Mouse (Mus musculus) heart, embryonic 10.5 days (tissue): Measurements from ENCODE around the gene Ndufs3. TPM values are rescaled to one million over a fixed set of nuclear protein-coding genes. Genes with fewer than 3 reads are reported as not detected.
A peak's percentile ranks its signal among the peaks of the same experiment; 100 is the strongest.

ENCODE experiments used
- DNase-seq: peaks from one replicate; pipeline ENCODE4 v3.0.0-alpha.2; 2017; ENCODE audit warnings: low spot score
- H3K27ac ChIP-seq: fragments of 300-500 bp; sonication (generic); 2 replicates; pipeline ENCODE4 v1.5.1; 2016; ENCODE audit warnings: mild to moderate bottlenecking
- H3K27me3 ChIP-seq: fragments of 300-500 bp; sonication (generic); 2 replicates; pipeline ENCODE4 v1.6.1; 2016; ENCODE audit warnings: mild to moderate bottlenecking; ENCODE audit not compliant: poor library complexity, insufficient read depth, severe bottlenecking
- H3K36me3 ChIP-seq: fragments of 300-500 bp; sonication (generic); 2 replicates; pipeline ENCODE4 v1.6.1; 2016; ENCODE audit warnings: mild to moderate bottlenecking, moderate library complexity
- H3K4me1 ChIP-seq: fragments of 300-500 bp; sonication (generic); 2 replicates; pipeline ENCODE4 v1.6.1; 2016; ENCODE audit warnings: mild to moderate bottlenecking
- H3K4me3 ChIP-seq: fragments of 300-500 bp; sonication (generic); 2 replicates; pipeline ENCODE4 v1.5.1; 2016; ENCODE audit warnings: mild to moderate bottlenecking, moderate library complexity
- H3K9me3 ChIP-seq: fragments of 300-500 bp; sonication (generic); 2 replicates; pipeline ENCODE4 v1.6.1; 2016; ENCODE audit warnings: mild to moderate bottlenecking, moderate library complexity
- WGBS: fragments of 180-500 bp; shearing (Covaris S2); methylation state at CpG from one replicate; pipeline ENCODE4 v1.1.7; 2016; 5-methylcytosine and 5-hydroxymethylcytosine counted together
- polyA plus RNA-seq: library from polyadenylated mRNA; unstranded; fragments of >200 nt; fragmentation: Nextera tagmentation; extraction: Ambion mirVana; gene quantifications from 2 replicates; pipeline ENCODE4 v1.2.1, GENCODE M21; 2016

The Ndufs3 gene
- polyA plus RNA-seq, 1 experiment from 2014 or later: 276 TPM

GRCm38 (mm10) chr2:90870136-90870601 lies 34.5 kb downstream of the Ndufs3 start:
- WGBS: 4% methylated on average over 4 of the region's 4 CpGs
- peak; percentile 95 for DNase-seq
- H3K4me1 ChIP-seq: peaks cover 40% of the 10 kb centered on the region
- H3K4me3 ChIP-seq: peak overlapping the region; percentile 31
- no peaks in the 10 kb centered on the region for H3K9me3 ChIP-seq
- peaks cover 31% of the 10 kb centered on the region for H3K36me3 ChIP-seq
- H3K27ac ChIP-seq: peak overlapping the region; percentile 89
- no peaks in the 10 kb centered on the region for H3K27me3 ChIP-seq

GRCm38 (mm10) chr2:90866524-90866923 lies 38.1 kb downstream of the Ndufs3 start:
- 25% methylated on average over 3 of the region's 3 CpGs for WGBS
- no peaks in the 10 kb centered on the region for H3K27me3 ChIP-seq
- peaks cover 32% of the 10 kb centered on the region for H3K4me1 ChIP-seq
- H3K9me3 ChIP-seq: no peaks in the 10 kb centered on the region
- peaks cover 64% of the 10 kb centered on the region for H3K36me3 ChIP-seq
- peak; percentile 90 for DNase-seq
- H3K4me3 ChIP-seq: no peak overlapping the region
- peak overlapping the region; percentile 52; the same call in 1 of the 2 replicates for H3K27ac ChIP-seq

GRCm38 (mm10) chr2:90864184-90864583 lies 40.4 kb downstream of the Ndufs3 start:
- DNase-seq: no peak
- H3K4me3 ChIP-seq: no peak overlapping the region
- peaks cover 8% of the 10 kb centered on the region for H3K4me1 ChIP-seq
- H3K27ac ChIP-seq: no peak overlapping the region
- H3K9me3 ChIP-seq: no peaks in the 10 kb centered on the region
- no peaks in the 10 kb centered on the region for H3K27me3 ChIP-seq
- H3K36me3 ChIP-seq: peaks cover 87% of the 10 kb centered on the region

- Histone ChIP-seq H3K36me3 (peaks cover 91% of the 10 kb centered on the region), H3K4me3 (no peak overlapping the region), H3K9me3 (no peaks in the 10 kb centered on the region), H3K27ac (no peak overlapping the region), H3K4me1 (no peaks in the 10 kb centered on the region), H3K27me3 (no peaks in the 10 kb centered on the region)
- WGBS: 93% methylated on average over 2 of the region's 2 CpGs
- DNase-seq: peak; percentile 62
Measured at GRCm38 (mm10) chr2:90861486-90861885, 43.1 kb downstream of the Ndufs3 start.

- 93% methylated on average over 1 of the region's 1 CpGs for WGBS
- Histone ChIP-seq H3K4me1 (peaks cover 12% of the 10 kb centered on the region), H3K4me3 (no peak overlapping the region), H3K27ac (no peak overlapping the region), H3K36me3 (peaks cover 58% of the 10 kb centered on the region), H3K27me3 (no peaks in the 10 kb centered on the region), H3K9me3 (no peaks in the 10 kb centered on the region)
- no peak for DNase-seq
Measured at GRCm38 (mm10) chr2:90850401-90850800, 54.2 kb downstream of the Ndufs3 start.

- H3K27me3 ChIP-seq: no peaks in the 10 kb centered on the region
- H3K4me1 ChIP-seq: peaks cover 12% of the 10 kb centered on the region
- WGBS: 94% methylated on average over 5 of the region's 5 CpGs
- H3K27ac ChIP-seq: no peak overlapping the region
- peak overlapping the region; percentile 87 for H3K4me3 ChIP-seq
- peaks cover 40% of the 10 kb centered on the region for H3K36me3 ChIP-seq
- no peak for DNase-seq
- H3K9me3 ChIP-seq: no peaks in the 10 kb centered on the region
Measured at GRCm38 (mm10) chr2:90848331-90848730, 56.3 kb downstream of the Ndufs3 start.

- no peak for DNase-seq
- H3K27me3 ChIP-seq: no peaks in the 10 kb centered on the region
- H3K9me3 ChIP-seq: no peaks in the 10 kb centered on the region
- 2% methylated on average over 13 of the region's 13 CpGs for WGBS
- peak overlapping the region; percentile 93 for H3K27ac ChIP-seq
- H3K4me1 ChIP-seq: peaks cover 12% of the 10 kb centered on the region
- peaks cover 33% of the 10 kb centered on the region for H3K36me3 ChIP-seq
- peak overlapping the region; percentile 87 for H3K4me3 ChIP-seq
Measured at GRCm38 (mm10) chr2:90847681-90848050, 57.0 kb downstream of the Ndufs3 start.

- H3K9me3 ChIP-seq: no peaks in the 10 kb centered on the region
- peak; percentile 98 for DNase-seq
- H3K27ac ChIP-seq: peak within 1 kb of the TSS; percentile 93
- peaks cover 28% of the 10 kb centered on the region for H3K36me3 ChIP-seq
- H3K4me1 ChIP-seq: peaks cover 12% of the 10 kb centered on the region
- WGBS: under 1% methylated on average over 67 of the region's 67 CpGs
- peak within 1 kb of the TSS; percentile 87 for H3K4me3 ChIP-seq
- H3K27me3 ChIP-seq: no peaks in the 10 kb centered on the region
Measured at GRCm38 (mm10) chr2:90846955-90847680, 57.5 kb downstream of the Ndufs3 start, which contains the start of gene Mtch2. Gene Mtch2, plus strand, starts transcription at chr2:90847155.

GRCm38 (mm10) chr2:90846597-90846954 lies 58.1 kb downstream of the Ndufs3 start:
- DNase-seq: peak; percentile 79
- H3K36me3 ChIP-seq: peaks cover 23% of the 10 kb centered on the region
- no peaks in the 10 kb centered on the region for H3K9me3 ChIP-seq
- WGBS: 3% methylated on average over 8 of the region's 8 CpGs
- H3K4me1 ChIP-seq: peaks cover 12% of the 10 kb centered on the region
- H3K27ac ChIP-seq: peak overlapping the region; percentile 93
- H3K27me3 ChIP-seq: no peaks in the 10 kb centered on the region
- H3K4me3 ChIP-seq: peak overlapping the region; percentile 87

- H3K4me1 ChIP-seq: peaks cover 12% of the 10 kb centered on the region
- peak overlapping the region; percentile 93 for H3K27ac ChIP-seq
- H3K36me3 ChIP-seq: peaks cover 19% of the 10 kb centered on the region
- 49% methylated on average over 6 of the region's 6 CpGs for WGBS
- peak overlapping the region; percentile 87 for H3K4me3 ChIP-seq
- no peak for DNase-seq
- H3K9me3 ChIP-seq: no peaks in the 10 kb centered on the region
- H3K27me3 ChIP-seq: no peaks in the 10 kb centered on the region
Measured at GRCm38 (mm10) chr2:90846171-90846570, 58.5 kb downstream of the Ndufs3 start.

- no peak for DNase-seq
- H3K27me3 ChIP-seq: no peaks in the 10 kb centered on the region
- no peaks in the 10 kb centered on the region for H3K9me3 ChIP-seq
- H3K27ac ChIP-seq: no peak overlapping the region
- WGBS: 76% methylated on average over 5 of the region's 5 CpGs
- H3K4me3 ChIP-seq: no peak overlapping the region
- H3K4me1 ChIP-seq: peaks cover 12% of the 10 kb centered on the region
- peaks cover 9% of the 10 kb centered on the region for H3K36me3 ChIP-seq
Measured at GRCm38 (mm10) chr2:90845234-90845633, 59.4 kb downstream of the Ndufs3 start.
